Mouse (Mus musculus) cerebellum, adult 2 months (tissue): ENCODE results near the gene Bicd2. TPM values are rescaled to one million over a fixed set of nuclear protein-coding genes. Genes with fewer than 3 reads are reported as not detected.

Experiments used
- DNase-seq, 2 experiments: peaks; one replicate each; pipeline ENCODE4 v3.0.0; 2021
- H3K27ac ChIP-seq: fragments of 200-500 bp; 2 replicates; pipeline ENCODE4 v1.5.1; 2012; ENCODE audit warnings: low read length, control low read depth, inconsistent platforms; ENCODE audit not compliant: insufficient read depth
- H3K27me3 ChIP-seq: fragments of 200-500 bp; 2 replicates; pipeline ENCODE4 v1.6.1; 2012; ENCODE audit warnings: inconsistent platforms, mild to moderate bottlenecking, low read length, moderate library complexity; ENCODE audit not compliant: control insufficient read depth, insufficient read depth
- H3K4me1 ChIP-seq: fragments of 200-500 bp; 2 replicates; pipeline ENCODE4 v1.6.1; 2011; ENCODE audit warnings: low read length; ENCODE audit not compliant: control insufficient read depth, insufficient read depth
- H3K4me3 ChIP-seq: fragments of 200-500 bp; replicated peaks from 2 replicates; pipeline ENCODE3; 2011; ENCODE audit warnings: mild to moderate bottlenecking, low read depth, low read length, control low read depth; ENCODE audit not compliant: insufficient read depth
- CTCF ChIP-seq: fragments of 200-500 bp; IDR thresholded peaks from 2 replicates; pipeline ENCODE4 v1.5.1; 2011; ENCODE audit warnings: low read depth, mild to moderate bottlenecking, control low read depth, low read length, moderate library complexity, borderline replicate concordance; ENCODE audit not compliant: insufficient read depth
- POLR2A ChIP-seq: fragments of 200-500 bp; IDR thresholded peaks from 2 replicates; pipeline ENCODE4 v1.6.1; 2011; ENCODE audit warnings: low read length, control low read depth, borderline replicate concordance; ENCODE audit not compliant: insufficient read depth
- WGBS: fragments of 180-500 bp; shearing (Covaris S2); methylation state at CpG from one replicate; pipeline ENCODE4 v1.1.7; 2018; 5-methylcytosine and 5-hydroxymethylcytosine counted together
- polyA plus RNA-seq: library from polyadenylated mRNA; depleted of rRNA; stranded (reverse); fragments of >200 nt; gene quantifications from 2 replicates; pipeline ENCODE4 v1.2.3, GENCODE M21; 2012

The Bicd2 gene
- polyA plus RNA-seq, 1 experiment: 50.7 TPM

- H3K4me3 ChIP-seq: no peak overlapping the region
Measured at GRCm38 (mm10) chr13:49407795-49408194, 66.4 kb downstream of the Bicd2 start.

GRCm38 (mm10) chr13:49420754-49421605 lies 79.6 kb downstream of the Bicd2 start, which contains the start of gene Ippk:
TSS of gene Ippk (plus strand) at chr13:49421249.
- Histone ChIP-seq H3K27me3 (no peaks in the 10 kb centered on the region), H3K4me1 (peaks cover 5% of the 10 kb centered on the region), H3K27ac (peak within 1 kb of the TSS; percentile 82), H3K4me3 (peak within 1 kb of the TSS; percentile 94)
- under 1% methylated on average over 69 of the region's 69 CpGs for WGBS
- TF ChIP-seq CTCF: no peak
- TF ChIP-seq POLR2A: peak; percentile 89
- peak; percentile 97 to 99 for DNase-seq

More at GRCm38 (mm10) chr13:49407795-49408194, 66.4 kb downstream of the Bicd2 start:
- Histone ChIP-seq H3K27ac (no peak overlapping the region), H3K4me1 (no peaks in the 10 kb centered on the region), H3K27me3 (no peaks in the 10 kb centered on the region)
- DNase-seq: no peak
- no peak for TF ChIP-seq CTCF
- no peak for TF ChIP-seq POLR2A

GRCm38 (mm10) chr13:49421606-49421917 lies 80.2 kb downstream of the Bicd2 start:
- no peak for TF ChIP-seq POLR2A
- no peak for TF ChIP-seq CTCF
- H3K4me1 ChIP-seq: peaks cover 5% of the 10 kb centered on the region
- H3K27me3 ChIP-seq: no peaks in the 10 kb centered on the region
- H3K4me3 ChIP-seq: peak overlapping the region; percentile 93
- H3K27ac ChIP-seq: no peak overlapping the region
- WGBS: under 1% methylated on average over 15 of the region's 15 CpGs
- no peak for DNase-seq

- no peak for DNase-seq
- Histone ChIP-seq H3K27ac (no peak overlapping the region), H3K27me3 (no peaks in the 10 kb centered on the region), H3K4me3 (peak overlapping the region; percentile 93), H3K4me1 (peaks cover 5% of the 10 kb centered on the region)
- WGBS: 32% methylated on average over 4 of the region's 4 CpGs
- TF ChIP-seq POLR2A (no peak), CTCF (no peak)
Measured at GRCm38 (mm10) chr13:49421959-49422358, 80.6 kb downstream of the Bicd2 start.

GRCm38 (mm10) chr13:49426736-49427135 lies 85.4 kb downstream of the Bicd2 start:
- H3K4me3 ChIP-seq: no peak overlapping the region
- H3K27ac ChIP-seq: no peak overlapping the region
- WGBS: 88% methylated on average over 3 of the region's 3 CpGs
- no peaks in the 10 kb centered on the region for H3K27me3 ChIP-seq
- no peak for TF ChIP-seq POLR2A
- no peak for TF ChIP-seq CTCF
- H3K4me1 ChIP-seq: peaks cover 9% of the 10 kb centered on the region
- no peak for DNase-seq

- 96% methylated on average over 1 of the region's 1 CpGs for WGBS
- Histone ChIP-seq H3K4me3 (no peak overlapping the region), H3K4me1 (peaks cover 4% of the 10 kb centered on the region; the same call in 1 of the 2 replicates), H3K27me3 (no peaks in the 10 kb centered on the region), H3K27ac (peak overlapping the region; percentile 4; the same call in 1 of the 2 replicates)
- no peak for DNase-seq
- no peak for TF ChIP-seq POLR2A
- TF ChIP-seq CTCF: no peak
Measured at GRCm38 (mm10) chr13:49428042-49428675, 86.8 kb downstream of the Bicd2 start.

- 64% methylated on average over 4 of the region's 4 CpGs for WGBS
- H3K4me3 ChIP-seq: no peak overlapping the region
- peaks cover 4% of the 10 kb centered on the region; the same call in 1 of the 2 replicates for H3K4me1 ChIP-seq
- H3K27ac ChIP-seq: no peak overlapping the region
- TF ChIP-seq POLR2A: no peak
- TF ChIP-seq CTCF: no peak
- no peak for DNase-seq
- H3K27me3 ChIP-seq: no peaks in the 10 kb centered on the region
Measured at GRCm38 (mm10) chr13:49430529-49430928, 89.1 kb downstream of the Bicd2 start.
